Mouse (Mus musculus) ES-E14 (cell line): ENCODE results near the gene Atp8b4.

Source experiments
- HCFC1 ChIP-seq: IDR thresholded peaks from 2 replicates; pipeline ENCODE4 v1.6.1; 2012; ENCODE audit warnings: low read length, inconsistent platforms, borderline replicate concordance; ENCODE audit not compliant: insufficient read depth
- ZC3H11A ChIP-seq: IDR thresholded peaks from 2 replicates; pipeline ENCODE4 v1.6.1; 2012; ENCODE audit warnings: low read depth, mild to moderate bottlenecking, inconsistent platforms, low read length, borderline replicate concordance

- no peak for TF ChIP-seq ZC3H11A
- TF ChIP-seq HCFC1, result no peak
Measured at GRCm38 (mm10) chr2:126530581-126530980, 30.1 kb upstream of the Atp8b4 start.
